Mouse (Mus musculus) large intestine, adult 2 months (tissue): ENCODE data around the gene Actc1. TPM values are rescaled to one million over a fixed set of nuclear protein-coding genes. Genes with fewer than 3 reads are reported as not detected.

ENCODE experiments used
- DNase-seq: peaks from one replicate; pipeline ENCODE4 v3.0.0-alpha.2; 2012; ENCODE audit warnings: low read depth, low spot score
- WGBS: fragments of 180-500 bp; shearing (Covaris S2); methylation state at CpG from one replicate; pipeline ENCODE4 v1.1.7; 2018; 5-methylcytosine and 5-hydroxymethylcytosine counted together
- polyA plus RNA-seq: library from polyadenylated mRNA; depleted of rRNA; stranded (reverse); fragments of >200 nt; gene quantifications from 2 replicates; pipeline ENCODE4 v1.2.3, GENCODE M21; 2012

Actc1 gene
- polyA plus RNA-seq, 1 experiment: 8.5 TPM

DNA sequence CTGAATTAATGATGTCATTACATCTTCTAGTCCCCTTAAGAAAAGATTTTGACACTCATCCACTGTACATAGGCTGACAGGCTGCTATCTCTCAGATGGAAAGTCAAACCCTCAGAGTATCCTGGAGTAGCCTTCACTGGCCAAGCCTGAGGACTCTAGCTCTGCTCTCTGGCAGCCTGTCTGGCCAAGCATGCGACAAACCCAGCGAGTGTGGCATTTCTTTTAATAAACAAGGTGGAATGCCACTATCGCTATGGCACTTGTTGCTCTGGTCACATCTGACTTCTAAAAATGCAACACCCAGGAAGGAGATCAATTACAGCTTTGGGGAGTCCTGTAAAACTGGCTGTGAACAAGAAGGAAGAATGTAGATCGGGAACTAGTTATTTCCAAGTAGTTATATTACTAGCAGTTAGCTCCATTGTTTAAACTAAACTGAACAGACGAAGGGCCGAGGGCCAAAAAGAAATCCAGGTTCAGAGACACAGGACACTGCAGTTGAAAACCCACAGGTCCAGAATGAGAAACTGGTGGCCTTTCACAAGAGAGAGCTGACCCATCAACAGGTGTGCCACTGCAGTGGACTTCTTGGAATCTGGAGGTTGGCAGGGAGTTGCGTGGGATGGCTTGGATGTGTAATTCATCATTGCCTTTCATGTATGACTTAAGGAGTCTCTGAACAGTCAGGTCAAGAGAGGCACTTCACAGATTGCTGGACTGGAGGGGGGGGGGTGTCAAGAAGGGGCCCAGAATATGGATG is 2.1 kb downstream of the Actc1 start:
- no peak for DNase-seq
- WGBS: 91% methylated on average over 7 of the region's 7 CpGs

DNA sequence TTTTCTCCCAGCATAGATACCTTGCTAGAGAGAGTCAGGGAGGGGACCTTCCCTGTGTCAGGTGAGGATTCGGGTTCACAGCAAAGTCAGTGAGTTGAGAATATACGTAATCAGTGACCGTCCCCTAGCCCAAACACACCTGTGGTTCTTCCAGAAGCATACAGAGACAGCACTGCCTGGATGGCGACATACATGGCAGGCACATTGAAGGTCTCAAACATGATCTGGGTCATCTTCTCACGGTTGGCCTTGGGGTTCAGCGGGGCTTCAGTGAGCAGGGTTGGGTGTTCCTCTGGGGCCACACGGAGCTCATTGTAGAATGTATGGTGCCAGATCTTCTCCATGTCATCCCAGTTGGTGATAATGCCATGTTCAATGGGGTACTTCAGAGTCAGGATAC is 3.2 kb downstream of the Actc1 start:
- WGBS: 93% methylated on average over 7 of the region's 7 CpGs

DNA sequence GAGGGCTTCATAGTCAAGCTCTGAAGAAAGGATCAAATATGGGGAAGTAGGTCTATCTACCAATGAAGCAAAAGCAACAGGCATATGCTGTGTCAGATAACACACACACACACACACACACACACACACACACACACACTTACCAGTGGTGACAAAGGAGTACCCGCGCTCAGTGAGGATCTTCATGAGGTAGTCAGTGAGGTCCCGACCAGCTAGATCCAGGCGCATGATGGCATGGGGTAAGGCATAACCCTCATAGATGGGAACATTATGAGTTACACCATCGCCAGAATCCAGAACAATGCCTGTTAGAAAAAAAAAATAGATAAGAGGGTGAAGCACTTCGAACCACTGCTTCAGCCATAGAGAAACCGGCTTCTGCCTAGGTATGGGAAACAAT is 4.0 kb downstream of the Actc1 start:
- DNase-seq: no peak
- 91% methylated on average over 7 of the region's 7 CpGs for WGBS

More for the DNA sequence above, 3.2 kb downstream of the Actc1 start:
- no peak for DNase-seq

DNA sequence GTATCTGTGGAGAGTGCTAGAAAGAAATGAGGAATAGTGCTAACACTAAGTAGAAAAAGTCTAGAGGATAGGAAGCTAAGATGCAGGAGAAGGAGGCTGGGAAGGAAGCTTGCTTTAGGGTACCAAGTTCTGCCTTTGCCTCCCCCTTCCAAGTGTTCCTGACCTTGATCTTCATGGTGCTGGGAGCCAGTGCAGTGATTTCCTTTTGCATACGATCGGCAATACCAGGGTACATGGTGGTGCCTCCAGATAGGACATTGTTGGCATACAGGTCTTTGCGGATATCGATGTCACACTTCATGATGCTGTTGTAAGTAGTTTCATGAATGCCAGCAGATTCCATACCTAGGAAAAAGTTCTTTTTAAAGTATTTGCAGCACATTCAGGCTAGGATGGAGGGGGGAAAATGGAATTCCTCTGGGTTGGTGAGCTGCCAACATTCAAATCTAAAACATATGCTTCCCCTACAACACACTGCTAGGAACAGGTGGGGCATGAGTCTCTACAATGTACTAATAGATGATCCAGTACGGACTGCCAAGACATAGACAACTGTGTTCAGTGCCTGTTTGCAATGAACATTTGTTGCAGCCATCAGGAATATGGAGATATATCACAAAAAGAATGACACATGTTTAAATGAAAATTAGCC is 5.3 kb downstream of the Actc1 start:
- DNase-seq: no peak
- 86% methylated on average over 5 of the region's 5 CpGs for WGBS

DNA sequence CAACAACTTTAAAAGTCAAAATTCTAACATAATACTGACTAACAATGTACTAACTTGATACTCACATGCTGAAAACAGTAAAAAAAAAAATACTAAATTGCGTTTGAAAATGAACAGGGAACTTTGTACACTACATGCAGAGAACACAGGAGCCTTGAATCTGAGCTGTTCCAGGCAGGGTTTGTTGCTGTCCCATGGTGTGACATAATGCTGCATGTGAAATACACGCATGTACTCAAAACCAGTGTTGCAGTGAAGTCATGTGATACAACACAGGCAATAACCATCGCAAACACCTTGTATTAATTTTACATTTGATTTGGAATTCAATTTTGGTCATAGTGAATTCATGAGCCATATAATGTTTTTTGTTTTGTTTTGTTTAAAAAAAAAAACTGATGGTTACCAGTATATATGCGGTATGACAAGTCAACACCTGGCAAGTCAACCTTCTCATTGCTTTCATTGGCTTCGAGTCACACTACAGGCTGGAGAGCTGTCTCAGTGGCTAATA is 7.1 kb downstream of the Actc1 start:
- WGBS: 89% methylated on average over 5 of the region's 5 CpGs
- DNase-seq: no peak

DNA sequence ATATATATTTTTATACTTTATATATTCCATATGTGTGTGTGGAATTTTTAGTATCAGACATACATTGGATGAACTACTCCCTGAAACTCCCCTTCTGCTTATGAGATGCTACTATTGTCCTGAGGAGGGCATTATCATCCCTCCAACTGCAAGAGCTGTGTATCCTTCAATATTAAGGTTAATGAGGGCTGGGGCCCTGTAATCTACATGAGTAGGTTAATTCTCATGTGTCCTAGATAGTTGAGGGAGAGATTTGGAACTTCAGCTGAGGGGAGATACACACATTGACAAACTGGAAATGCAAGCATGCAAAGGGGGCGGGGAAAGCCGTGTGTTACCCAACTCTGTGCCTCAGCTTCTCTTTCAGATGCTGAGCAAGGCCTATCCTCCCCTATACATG is 15.4 kb downstream of the Actc1 start:
- WGBS: 61% methylated on average over 2 of the region's 2 CpGs
- no peak for DNase-seq

DNA sequence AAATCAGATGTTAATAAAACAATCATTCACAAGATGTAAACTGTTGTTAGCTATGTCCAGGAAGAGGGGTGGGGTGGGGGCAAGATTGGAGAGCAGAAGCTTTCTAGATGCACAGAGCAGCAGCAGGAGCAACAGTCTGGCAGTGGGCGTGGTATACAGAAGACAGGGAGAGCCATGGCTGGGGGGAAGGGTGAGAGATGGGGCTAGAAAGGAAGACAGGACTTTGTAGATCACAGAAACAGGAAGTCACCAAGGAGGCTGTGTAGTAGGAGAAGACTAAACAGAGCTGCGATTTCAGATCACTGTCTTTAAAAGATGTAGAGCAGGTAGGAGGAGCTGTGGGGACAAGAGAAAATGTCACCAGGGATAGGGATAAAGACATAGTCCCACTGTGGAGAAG is 21.1 kb downstream of the Actc1 start:
- 35% methylated on average over 2 of the region's 2 CpGs for WGBS
- no peak for DNase-seq

DNA sequence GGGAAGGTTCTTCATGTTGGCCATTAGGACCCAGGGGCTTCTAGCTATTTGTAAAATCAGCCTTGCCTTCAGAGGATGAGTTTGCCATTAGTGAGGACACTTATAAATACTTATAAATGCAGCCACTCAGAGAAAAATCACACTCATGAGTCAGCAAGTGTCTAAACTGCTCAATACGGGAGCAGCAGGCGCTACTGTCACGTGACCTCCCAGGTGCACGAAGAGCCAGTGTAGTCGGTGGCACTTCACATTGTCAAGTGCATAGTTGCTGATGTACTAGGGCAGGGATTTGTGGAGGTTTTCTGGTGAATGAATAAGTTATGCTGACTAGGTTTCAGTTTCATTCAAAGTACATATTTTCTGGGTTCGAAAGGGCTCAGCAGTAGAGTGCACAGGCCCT is 30.0 kb downstream of the Actc1 start:
- whole genome bisulfite sequencing: 88% methylated on average over 6 of the region's 6 CpGs
- no peak for DNase-seq

DNA sequence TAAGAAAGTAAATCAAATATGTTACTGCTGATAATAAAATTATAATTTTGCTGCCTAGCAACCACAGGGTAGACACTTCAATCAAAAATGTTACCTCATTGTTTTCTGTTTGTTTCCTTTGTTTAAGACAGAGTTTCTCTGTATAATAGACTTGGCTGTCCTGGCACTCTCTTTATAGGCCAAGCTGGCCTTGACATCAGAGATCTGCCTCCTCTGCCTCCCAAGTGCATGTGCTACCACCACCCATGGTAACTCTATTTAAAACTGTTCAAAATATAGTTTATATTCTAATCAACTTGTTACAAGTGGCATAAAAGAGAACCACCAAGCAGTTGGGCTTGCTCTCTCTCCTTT is 33.2 kb downstream of the Actc1 start:
- DNase-seq: no peak

DNA sequence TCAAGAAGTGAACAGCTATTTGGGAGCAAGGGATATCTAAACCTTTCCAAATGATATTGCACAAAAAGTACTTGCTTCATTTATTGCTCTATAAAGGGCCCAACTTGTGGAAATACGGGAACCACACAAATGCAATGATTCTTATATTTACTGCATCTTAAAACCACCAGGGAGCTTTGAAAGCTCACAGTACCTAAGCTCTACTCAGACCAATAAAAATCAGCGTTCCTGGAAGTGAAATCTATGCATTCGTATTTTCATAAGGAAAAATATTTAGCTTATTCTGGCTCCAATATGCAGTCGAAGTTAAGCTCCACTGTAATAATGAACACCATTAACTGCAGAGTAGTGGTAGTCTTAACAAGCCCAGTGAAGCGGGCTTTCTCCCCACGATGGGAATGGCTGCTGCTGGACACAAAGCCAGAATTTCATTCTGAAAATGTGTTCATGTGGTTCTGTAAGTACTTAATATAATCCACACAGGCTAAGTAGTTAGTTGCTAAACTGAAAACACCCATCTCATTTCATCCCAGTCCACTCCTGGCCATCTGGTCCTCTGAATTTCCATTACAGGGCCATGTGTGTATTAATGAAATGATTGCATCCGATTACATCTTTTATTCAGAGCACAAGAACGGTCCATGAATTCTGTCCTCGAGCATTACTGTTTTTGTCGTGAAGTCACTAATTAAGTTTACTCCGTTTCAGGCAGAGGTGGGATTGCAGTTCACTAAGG is 33.7 kb downstream of the Actc1 start:
- DNase-seq: no peak
- WGBS: 79% methylated on average over 11 of the region's 11 CpGs

DNA sequence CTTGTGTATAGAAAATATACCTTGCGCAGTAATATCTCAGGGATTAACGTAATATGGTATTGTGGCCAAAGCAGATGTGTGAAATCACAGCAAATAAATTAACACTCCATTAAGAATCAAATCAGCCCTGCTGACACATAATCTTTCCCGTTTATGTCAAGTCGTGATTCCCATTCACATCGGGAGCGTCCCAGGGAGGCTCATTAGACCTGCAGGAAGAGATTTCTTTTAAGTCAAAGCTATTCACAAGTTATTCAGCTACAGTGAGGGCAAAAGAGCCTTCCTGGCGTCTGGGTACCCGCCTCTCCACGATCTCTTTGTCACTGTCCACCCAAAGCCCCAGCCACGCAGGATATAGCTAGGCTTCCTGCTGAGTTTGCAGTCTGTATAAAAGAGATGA is 35.2 kb downstream of the Actc1 start:
- DNase-seq: no peak
- WGBS: 33% methylated on average over 10 of the region's 10 CpGs

DNA sequence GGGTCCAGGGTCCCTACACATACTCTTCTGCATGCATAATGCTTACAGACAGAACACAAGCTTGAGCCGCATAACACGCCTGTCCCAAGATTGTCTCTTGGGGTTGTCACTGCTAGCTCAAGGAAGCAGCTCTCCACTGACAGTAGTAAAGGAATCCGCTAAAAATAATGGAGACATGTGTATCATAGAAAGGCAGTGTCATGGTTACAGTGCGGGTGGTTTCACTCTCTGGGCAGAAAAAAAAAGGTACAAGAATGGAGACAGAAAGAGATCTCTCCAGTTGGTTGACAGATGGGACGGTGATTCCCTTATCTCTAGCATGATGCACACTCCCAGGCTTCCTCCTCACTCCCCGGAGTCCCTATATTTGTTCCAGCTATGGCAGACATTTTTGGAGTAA is 38.5 kb downstream of the Actc1 start:
- DNase-seq: no peak
- 74% methylated on average over 6 of the region's 6 CpGs for WGBS

DNA sequence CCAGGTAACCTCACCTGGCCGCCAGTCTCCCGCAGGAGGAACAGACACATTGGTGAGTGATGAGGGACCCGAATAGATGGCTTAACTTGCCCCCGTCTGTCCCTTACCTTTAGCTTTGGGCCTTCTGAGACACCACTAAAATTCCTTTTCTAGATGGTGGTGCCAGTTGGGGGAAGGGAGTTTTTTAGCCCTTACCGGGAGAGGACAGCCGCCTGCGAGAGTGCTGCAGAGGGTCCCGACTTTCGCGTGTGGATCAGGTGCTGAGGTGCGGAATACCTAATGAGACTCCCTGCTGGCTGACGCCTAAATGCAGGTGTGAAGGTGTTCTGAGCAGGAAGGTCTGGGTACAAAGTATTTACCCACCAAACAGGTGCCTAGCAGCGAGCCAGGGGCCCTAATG is 39.5 kb downstream of the Actc1 start:
- 4% methylated on average over 13 of the region's 13 CpGs for WGBS
- no peak for DNase-seq

DNA sequence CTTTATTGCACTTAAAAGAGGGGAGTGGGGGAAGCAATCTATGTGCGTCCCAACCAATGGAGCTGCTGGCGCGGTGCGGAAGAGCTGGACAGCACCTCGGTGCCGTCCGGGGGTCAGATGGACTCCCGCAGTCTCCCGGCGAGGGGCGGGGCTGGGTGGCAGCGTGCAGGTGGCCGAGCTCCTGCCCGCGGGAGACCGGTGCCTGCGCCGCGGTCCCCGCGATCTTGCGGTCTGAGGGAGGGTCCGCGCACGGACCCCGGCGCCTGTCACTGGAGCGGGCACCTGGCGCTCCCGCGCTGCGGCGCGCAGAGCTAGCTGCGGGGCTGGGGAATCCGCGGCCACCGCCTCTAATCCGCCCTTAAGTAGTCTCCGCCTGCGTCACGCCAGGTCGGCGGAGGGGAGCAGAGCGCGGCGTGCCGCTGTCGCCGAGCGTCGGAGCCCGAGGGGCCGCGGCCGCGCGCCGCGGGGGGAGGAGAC is 40.0 kb downstream of the Actc1 start, which contains the start of gene Gjd2:
TSS of gene Gjd2 (minus strand) at position 325 of the 477 bp plus-strand sequence.
- 2% methylated on average over 59 of the region's 60 CpGs for WGBS
- DNase-seq: no peak

DNA sequence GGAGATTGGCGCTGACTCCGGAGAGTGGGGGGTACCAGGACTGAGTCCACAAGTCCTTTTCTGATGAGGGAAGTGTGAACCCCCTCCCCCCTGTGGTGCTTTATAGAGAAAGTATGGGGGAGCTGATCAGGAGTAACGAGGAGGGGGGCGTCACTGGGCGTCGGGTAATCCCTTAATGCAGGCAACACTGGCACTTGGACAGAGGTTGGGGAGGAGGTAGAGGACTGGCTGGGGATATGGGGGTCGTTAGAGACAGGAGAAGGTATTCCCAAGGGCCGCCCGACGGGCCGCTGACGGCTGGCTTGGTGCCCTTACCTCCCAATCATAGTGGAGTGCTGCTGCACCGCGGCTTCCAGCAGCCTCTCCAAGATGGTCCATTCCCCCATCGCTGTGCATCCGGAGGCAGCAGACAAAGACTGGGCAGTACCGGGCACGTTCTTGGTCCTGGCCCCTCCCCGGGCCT is 40.6 kb downstream of the Actc1 start:
- DNase-seq: no peak
- WGBS: 5% methylated on average over 19 of the region's 19 CpGs

DNA sequence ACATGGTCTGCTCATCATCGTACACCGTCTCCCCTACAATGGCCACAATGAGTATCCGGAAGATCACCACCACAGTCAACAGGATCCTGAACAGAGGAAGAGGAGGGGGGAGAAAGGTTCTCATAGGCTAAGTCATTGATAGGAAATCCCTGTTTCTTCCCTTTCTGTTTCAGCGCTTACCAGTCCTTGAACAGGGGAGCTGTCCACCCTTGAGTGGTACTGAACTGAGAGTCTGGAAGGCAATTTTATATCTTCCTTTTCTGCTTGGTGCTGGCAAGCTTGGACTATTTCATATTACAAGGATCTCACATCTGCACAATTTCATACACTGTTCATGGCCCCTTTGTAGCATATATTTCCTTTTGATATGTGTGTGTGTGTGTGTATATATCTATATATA is 41.5 kb downstream of the Actc1 start:
- DNase-seq: no peak
- WGBS: 52% methylated on average over 4 of the region's 4 CpGs

DNA sequence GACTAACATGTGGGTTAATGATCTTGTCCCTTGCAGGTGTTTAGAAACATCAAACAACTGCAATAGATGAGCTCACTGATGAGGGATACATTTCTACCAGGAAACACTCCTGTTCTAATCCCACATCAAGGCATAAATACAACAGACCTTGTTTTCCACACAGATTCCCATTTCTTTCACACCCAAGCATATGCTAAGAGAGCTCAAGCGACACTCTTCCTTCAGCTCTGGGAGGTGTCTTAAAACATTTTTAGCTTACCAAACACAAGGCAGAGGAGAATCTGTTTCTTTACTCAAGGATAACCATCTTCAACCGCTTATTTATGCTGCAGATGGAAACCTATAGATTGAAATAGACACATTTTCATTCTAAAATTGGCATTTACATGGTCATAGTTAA is 45.0 kb downstream of the Actc1 start:
- WGBS: 68% methylated on average over 2 of the region's 2 CpGs
- DNase-seq: no peak

DNA sequence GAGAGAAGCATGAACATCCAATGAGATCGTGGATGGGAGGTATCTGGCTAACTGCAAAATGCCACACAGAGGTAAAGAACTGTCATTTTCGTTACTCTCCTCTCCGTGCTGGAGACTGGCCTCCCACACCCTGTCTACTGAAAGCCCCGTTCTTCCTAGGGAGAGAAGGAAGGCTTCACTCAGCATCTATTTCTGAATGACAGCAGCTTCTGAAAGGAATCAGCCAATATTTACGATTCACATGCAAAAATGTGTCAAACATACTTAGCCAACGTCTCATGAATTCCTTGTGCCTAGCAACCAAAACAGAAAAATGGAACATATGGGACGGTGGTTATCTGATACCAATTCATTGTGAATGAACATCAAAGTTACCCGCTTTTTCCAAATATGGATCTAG is 55.9 kb downstream of the Actc1 start:
- WGBS: 58% methylated on average over 8 of the region's 8 CpGs
- DNase-seq: no peak
